Mouse (Mus musculus): ENCODE results near the gene Spin1. TPM values are rescaled to one million over a fixed set of nuclear protein-coding genes. Genes with fewer than 3 reads are reported as not detected.
"Not testable (repeated sequence)": the region's sequence is repeated elsewhere in the genome, so short reads cannot be mapped to it uniquely, and the experiment has no call there.

Spin1 gene
- polyA plus RNA-seq, 1 experiment from 2014 or later: 46.9 TPM

GRCm38 (mm10) chr13:51096644-51097043 lies 4.0 kb upstream of the Spin1 start:
- Histone ChIP-seq H3K36me3 (no peaks in the 10 kb centered on the region), H3K27ac (replicated peaks) (no peak overlapping the region), H3K9ac (no peak overlapping the region), H3K4me2 (no peak overlapping the region), H3K9me3 (0 out of 2 replicates have a peak, but pooled peaks cover 2% of the 10 kb centered on the region), H3K4me1 (peaks cover 11% of the 10 kb centered on the region), H3K4me3 (no peak overlapping the region), H3K27me3 (replicated peaks) (no peaks in the 10 kb centered on the region)
- 88% methylated on average over 6 of the region's 6 CpGs for WGBS
- ATAC-seq (ENCODE audit: extremely low read depth, insufficient number of reproducible peaks, low FRiP score, low TSS enrichment): no peak

GRCm38 (mm10) chr13:51099560-51100232 lies 984 bp upstream of the Spin1 start:
- Histone ChIP-seq H3K27ac (replicated peaks) (peak overlapping the region; percentile 71), H3K9ac (peak overlapping the region; percentile 97), H3K36me3 (peaks cover 10% of the 10 kb centered on the region), H3K4me2 (peak overlapping the region; percentile 99), H3K4me3 (peak overlapping the region; percentile 90), H3K4me1 (peaks cover 34% of the 10 kb centered on the region), H3K9me3 (0 out of 2 replicates have a peak, but pooled peaks cover 2% of the 10 kb centered on the region), H3K27me3 (replicated peaks) (no peaks in the 10 kb centered on the region)
- no peak for ATAC-seq (ENCODE audit: extremely low read depth, insufficient number of reproducible peaks, low FRiP score, low TSS enrichment)
- 7% methylated on average over 26 of the region's 26 CpGs for WGBS

- H3K9ac ChIP-seq: peak overlapping the region; percentile 97
These were observed 516 bp downstream of the Spin1 start for GRCm38 (mm10) chr13:51101016-51101776.

GRCm38 (mm10) chr13:51101777-51102132 lies 1.1 kb downstream of the Spin1 start:
- Histone ChIP-seq H3K9ac (peak overlapping the region; percentile 97), H3K36me3 (peaks cover 16% of the 10 kb centered on the region), H3K4me1 (peaks cover 35% of the 10 kb centered on the region), H3K4me3 (peak overlapping the region; percentile 90), H3K9me3 (0 out of 2 replicates have a peak, but pooled peaks cover 2% of the 10 kb centered on the region), H3K4me2 (peak overlapping the region; percentile 99), H3K27ac (replicated peaks) (peak overlapping the region; percentile 92), H3K27me3 (replicated peaks) (no peaks in the 10 kb centered on the region)
- 24% methylated on average over 11 of the region's 11 CpGs for WGBS
- ATAC-seq (ENCODE audit: extremely low read depth, insufficient number of reproducible peaks, low FRiP score, low TSS enrichment): no peak

More at GRCm38 (mm10) chr13:51101016-51101776, 516 bp downstream of the Spin1 start:
- WGBS: 2% methylated on average over 62 of the region's 89 CpGs
- Histone ChIP-seq H3K9me3 (0 out of 2 replicates have a peak, but pooled peaks cover 2% of the 10 kb centered on the region), H3K27ac (replicated peaks) (peak overlapping the region; percentile 92), H3K4me3 (peak overlapping the region; percentile 90), H3K4me1 (peaks cover 35% of the 10 kb centered on the region), H3K4me2 (peak overlapping the region; percentile 99), H3K27me3 (replicated peaks) (no peaks in the 10 kb centered on the region), H3K36me3 (peaks cover 16% of the 10 kb centered on the region)
- ATAC-seq (ENCODE audit: extremely low read depth, insufficient number of reproducible peaks, low FRiP score, low TSS enrichment): peak; percentile 80

- Histone ChIP-seq H3K36me3 (peaks cover 16% of the 10 kb centered on the region), H3K27ac (replicated peaks) (peak overlapping the region; percentile 71), H3K4me3 (peak overlapping the region; percentile 21), H3K9ac (peak overlapping the region; percentile 47; the same call in 1 of the 2 replicates), H3K4me2 (peak overlapping the region; percentile 99), H3K9me3 (no peaks in the 10 kb centered on the region), H3K27me3 (replicated peaks) (no peaks in the 10 kb centered on the region), H3K4me1 (peaks cover 35% of the 10 kb centered on the region)
- no peak for ATAC-seq (ENCODE audit: extremely low read depth, insufficient number of reproducible peaks, low FRiP score, low TSS enrichment)
- 73% methylated on average over 9 of the region's 9 CpGs for WGBS
These were observed 2.5 kb downstream of the Spin1 start for GRCm38 (mm10) chr13:51103111-51103725.

- no peak overlapping the region for H3K4me3 ChIP-seq
- peak overlapping the region; percentile 99; the same call in 1 of the 2 replicates for H3K4me2 ChIP-seq
- H3K9ac ChIP-seq: no peak overlapping the region
- H3K27ac ChIP-seq (replicated peaks): no peak overlapping the region
- H3K4me1 ChIP-seq: peaks cover 33% of the 10 kb centered on the region
- WGBS: 92% methylated on average over 9 of the region's 9 CpGs
- H3K9me3 ChIP-seq: no peaks in the 10 kb centered on the region
- H3K27me3 ChIP-seq (replicated peaks): no peaks in the 10 kb centered on the region
- no peak for ATAC-seq (ENCODE audit: extremely low read depth, insufficient number of reproducible peaks, low FRiP score, low TSS enrichment)
- H3K36me3 ChIP-seq: peaks cover 18% of the 10 kb centered on the region
These were observed 3.4 kb downstream of the Spin1 start for GRCm38 (mm10) chr13:51103861-51104650.

GRCm38 (mm10) chr13:51105861-51106655 lies 5.4 kb downstream of the Spin1 start:
- Histone ChIP-seq H3K4me2 (no peak overlapping the region), H3K9ac (no peak overlapping the region), H3K27me3 (replicated peaks) (no peaks in the 10 kb centered on the region), H3K36me3 (peaks cover 33% of the 10 kb centered on the region), H3K4me1 (peaks cover 24% of the 10 kb centered on the region), H3K4me3 (no peak overlapping the region), H3K9me3 (0 out of 2 replicates have a peak, but pooled peaks cover 1% of the 10 kb centered on the region), H3K27ac (replicated peaks) (no peak overlapping the region)
- ATAC-seq (ENCODE audit: extremely low read depth, insufficient number of reproducible peaks, low FRiP score, low TSS enrichment): no peak
- 94% methylated on average over 3 of the region's 3 CpGs for WGBS

GRCm38 (mm10) chr13:51106816-51107215 lies 6.1 kb downstream of the Spin1 start:
- H3K4me1 ChIP-seq: peaks cover 23% of the 10 kb centered on the region
- H3K9ac ChIP-seq: no peak overlapping the region
- no peak overlapping the region for H3K4me3 ChIP-seq
- ATAC-seq (ENCODE audit: extremely low read depth, insufficient number of reproducible peaks, low FRiP score, low TSS enrichment): no peak
- H3K27me3 ChIP-seq (replicated peaks): no peaks in the 10 kb centered on the region
- peaks cover 40% of the 10 kb centered on the region for H3K36me3 ChIP-seq
- H3K27ac ChIP-seq (replicated peaks): no peak overlapping the region
- WGBS: 89% methylated on average over 4 of the region's 4 CpGs
- no peak overlapping the region for H3K4me2 ChIP-seq
- peaks cover 7% of the 10 kb centered on the region; the same call in 1 of the 2 replicates for H3K9me3 ChIP-seq

- Histone ChIP-seq H3K27me3 (replicated peaks) (no peaks in the 10 kb centered on the region), H3K36me3 (peaks cover 45% of the 10 kb centered on the region), H3K9me3 (peaks cover 7% of the 10 kb centered on the region; the same call in 1 of the 2 replicates), H3K9ac (no peak overlapping the region), H3K4me2 (no peak overlapping the region), H3K4me1 (peaks cover 20% of the 10 kb centered on the region), H3K27ac (replicated peaks) (no peak overlapping the region), H3K4me3 (no peak overlapping the region)
- ATAC-seq (ENCODE audit: extremely low read depth, insufficient number of reproducible peaks, low FRiP score, low TSS enrichment): no peak
- 89% methylated on average over 2 of the region's 2 CpGs for WGBS
These were observed 8.8 kb downstream of the Spin1 start for GRCm38 (mm10) chr13:51109517-51109916.

GRCm38 (mm10) chr13:51114398-51114797 lies 13.7 kb downstream of the Spin1 start:
- Histone ChIP-seq H3K36me3 (peaks cover 37% of the 10 kb centered on the region), H3K4me1 (peaks cover 59% of the 10 kb centered on the region), H3K27ac (replicated peaks) (peak overlapping the region; percentile 63)
- H3K4me3 ChIP-seq; H3K9ac ChIP-seq; H3K27me3 ChIP-seq (replicated peaks); H3K9me3 ChIP-seq; H3K4me2 ChIP-seq; ATAC-seq (ENCODE audit: extremely low read depth, insufficient number of reproducible peaks, low FRiP score, low TSS enrichment): not testable (repeated sequence)
- WGBS: 18% methylated on average over 4 of the region's 4 CpGs

All from heart, embryonic 13.5 days (tissue).